Mouse (Mus musculus) embryonic facial prominence, embryonic 12.5 days (tissue): ENCODE results near the gene Grin2c. TPM values are rescaled to one million over a fixed set of nuclear protein-coding genes. Genes with fewer than 3 reads are reported as not detected.

ENCODE experiments used
- ATAC-seq: fragments of 200-750 bp; cut with Nextera tagmentation; 2 replicates; pipeline ENCODE4 v1.8.0; 2017; ENCODE audit not compliant: insufficient number of reproducible peaks, insufficient read depth, low FRiP score, low TSS enrichment
- H3K27ac ChIP-seq: fragments of 300-500 bp; sonication (generic); 2 replicates; pipeline ENCODE4 v1.5.1; 2016; ENCODE audit warnings: mild to moderate bottlenecking
- H3K27me3 ChIP-seq: fragments of 300-500 bp; sonication (generic); 2 replicates; pipeline ENCODE4 v1.6.1; 2016; ENCODE audit warnings: mild to moderate bottlenecking, moderate library complexity
- H3K36me3 ChIP-seq: fragments of 300-500 bp; sonication (generic); 2 replicates; pipeline ENCODE4 v1.6.1; 2016; ENCODE audit warnings: mild to moderate bottlenecking
- H3K4me1 ChIP-seq: fragments of 300-500 bp; sonication (generic); 2 replicates; pipeline ENCODE4 v1.6.1; 2016
- H3K4me2 ChIP-seq: fragments of 300-500 bp; sonication (generic); replicated peaks from 2 replicates; pipeline ENCODE4 v1.6.1; 2016; ENCODE audit warnings: mild to moderate bottlenecking, moderate library complexity
- H3K4me3 ChIP-seq: fragments of 300-500 bp; sonication (generic); 2 replicates; pipeline ENCODE4 v1.5.1; 2016; ENCODE audit warnings: mild to moderate bottlenecking
- H3K9ac ChIP-seq: fragments of 300-500 bp; sonication (generic); 2 replicates; pipeline ENCODE4 v1.6.1; 2016; ENCODE audit warnings: mild to moderate bottlenecking, moderate library complexity
- H3K9me3 ChIP-seq: fragments of 300-500 bp; sonication (generic); 2 replicates; pipeline ENCODE4 v1.6.1; 2016; ENCODE audit warnings: mild to moderate bottlenecking, moderate library complexity
- WGBS: fragments of 180-500 bp; shearing (Covaris S2); methylation state at CpG from one replicate; pipeline ENCODE4 v1.1.7; 2016; 5-methylcytosine and 5-hydroxymethylcytosine counted together
- polyA plus RNA-seq: library from polyadenylated mRNA; unstranded; fragments of >200 nt; fragmentation: Nextera tagmentation; extraction: Ambion mirVana; gene quantifications from 2 replicates; pipeline ENCODE4 v1.2.1, GENCODE M21; 2016

Grin2c gene
- polyA plus RNA-seq, 1 experiment from 2014 or later: 0.06 TPM

DNA sequence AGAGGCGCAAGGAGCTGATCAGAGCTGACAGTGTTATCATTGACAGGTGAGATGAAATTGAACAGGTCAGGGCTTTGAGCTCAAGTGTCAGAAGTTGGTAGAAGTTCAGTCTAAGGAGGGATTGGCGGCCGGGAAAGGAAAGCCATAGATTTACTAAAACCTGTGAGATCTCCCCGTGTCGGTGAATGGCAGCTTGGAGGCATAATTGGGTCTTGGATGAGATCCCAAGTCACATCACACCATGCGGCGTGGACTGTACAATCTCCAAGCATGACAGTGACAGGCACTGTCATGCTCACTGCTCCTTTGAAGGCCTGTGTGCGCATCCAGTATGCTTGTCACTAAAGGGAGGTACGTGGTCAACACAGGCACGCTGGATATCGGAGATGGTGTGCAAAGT is 4.1 kb downstream of the Grin2c start:
- no peak overlapping the region for H3K4me2 ChIP-seq
- H3K27ac ChIP-seq: no peak overlapping the region
- peaks cover 24% of the 10 kb centered on the region for H3K4me1 ChIP-seq
- ATAC-seq: no peak
- H3K4me3 ChIP-seq: no peak overlapping the region
- no peaks in the 10 kb centered on the region for H3K36me3 ChIP-seq
- H3K9me3 ChIP-seq: 0 out of 2 replicates have a peak, but pooled peaks cover 2% of the 10 kb centered on the region
- WGBS: 83% methylated on average over 11 of the region's 11 CpGs
- no peak overlapping the region for H3K9ac ChIP-seq
- peaks cover 100% of the 10 kb centered on the region for H3K27me3 ChIP-seq

DNA sequence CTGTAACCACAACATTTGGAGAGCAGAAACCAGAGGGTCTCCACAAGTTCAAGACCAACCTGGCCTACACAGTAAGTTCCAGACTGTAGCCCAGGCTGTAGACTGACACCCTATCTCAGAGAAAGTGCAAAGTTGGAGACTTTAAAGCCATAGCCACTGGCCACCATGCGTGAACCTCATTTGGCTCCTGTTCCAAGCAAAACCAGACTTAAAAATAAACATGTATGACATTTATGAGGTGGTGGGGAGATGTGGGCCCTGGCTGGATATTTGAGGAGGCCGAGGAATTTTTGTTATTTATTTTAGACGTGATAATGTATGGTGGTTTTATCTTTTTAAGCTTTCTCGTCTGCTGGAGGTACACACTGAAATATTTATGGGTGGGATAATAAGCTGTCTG is 7.9 kb downstream of the Grin2c start:
- 67% methylated on average over 4 of the region's 4 CpGs for WGBS
- no peaks in the 10 kb centered on the region for H3K36me3 ChIP-seq
- H3K27ac ChIP-seq: no peak overlapping the region
- peaks cover 98% of the 10 kb centered on the region for H3K27me3 ChIP-seq
- H3K9ac ChIP-seq: no peak overlapping the region
- no peak overlapping the region for H3K4me3 ChIP-seq
- ATAC-seq: no peak
- 0 out of 2 replicates have a peak, but pooled peaks cover 7% of the 10 kb centered on the region for H3K4me1 ChIP-seq
- no peak overlapping the region for H3K4me2 ChIP-seq
- H3K9me3 ChIP-seq: 0 out of 2 replicates have a peak, but pooled peaks cover 2% of the 10 kb centered on the region

DNA sequence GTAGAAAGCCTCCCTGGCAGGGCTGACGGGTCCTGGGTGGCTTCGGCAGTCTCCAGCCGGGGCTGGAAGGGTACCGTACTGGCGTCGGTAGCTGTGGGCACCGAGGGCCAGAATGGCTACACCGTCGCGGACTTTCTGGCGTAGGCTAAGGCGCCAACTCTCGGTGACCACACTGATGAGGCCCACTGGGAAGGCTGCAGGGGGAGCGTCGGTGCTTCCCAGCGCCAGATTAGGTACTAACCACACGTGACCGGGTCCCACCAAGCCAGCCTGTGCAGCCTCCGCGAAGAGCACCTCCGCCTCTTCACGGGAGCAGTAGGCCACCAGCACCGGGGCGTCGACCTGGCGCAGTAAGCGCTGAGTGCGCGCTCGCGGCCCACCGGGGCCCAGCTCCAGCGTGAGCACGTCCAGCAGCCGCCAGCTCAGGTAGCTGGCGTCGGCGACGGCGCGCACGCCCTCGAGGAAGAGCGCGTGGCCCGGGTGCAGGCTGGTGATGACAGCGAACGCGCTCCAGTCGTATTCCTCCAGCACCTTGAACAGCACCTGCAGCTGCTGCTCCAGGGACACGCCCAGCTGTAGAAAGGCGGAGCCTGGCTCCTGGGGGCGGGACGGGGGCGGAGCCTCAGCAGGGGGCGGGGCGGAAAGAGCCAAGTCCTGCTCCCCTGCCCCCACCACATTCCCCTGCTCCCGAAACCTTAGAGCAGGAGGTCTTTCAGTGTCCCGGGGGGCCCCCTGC is 9.1 kb downstream of the Grin2c start:
- Histone ChIP-seq H3K4me2 (peak overlapping the region; percentile 41), H3K27ac (no peak overlapping the region), H3K4me1 (0 out of 2 replicates have a peak, but pooled peaks cover 7% of the 10 kb centered on the region), H3K9ac (no peak overlapping the region), H3K4me3 (peak overlapping the region; percentile 18; the same call in 1 of the 2 replicates), H3K27me3 (peaks cover 97% of the 10 kb centered on the region), H3K36me3 (no peaks in the 10 kb centered on the region), H3K9me3 (0 out of 2 replicates have a peak, but pooled peaks cover 2% of the 10 kb centered on the region)
- WGBS: 15% methylated on average over 59 of the region's 59 CpGs
- no peak for ATAC-seq

DNA sequence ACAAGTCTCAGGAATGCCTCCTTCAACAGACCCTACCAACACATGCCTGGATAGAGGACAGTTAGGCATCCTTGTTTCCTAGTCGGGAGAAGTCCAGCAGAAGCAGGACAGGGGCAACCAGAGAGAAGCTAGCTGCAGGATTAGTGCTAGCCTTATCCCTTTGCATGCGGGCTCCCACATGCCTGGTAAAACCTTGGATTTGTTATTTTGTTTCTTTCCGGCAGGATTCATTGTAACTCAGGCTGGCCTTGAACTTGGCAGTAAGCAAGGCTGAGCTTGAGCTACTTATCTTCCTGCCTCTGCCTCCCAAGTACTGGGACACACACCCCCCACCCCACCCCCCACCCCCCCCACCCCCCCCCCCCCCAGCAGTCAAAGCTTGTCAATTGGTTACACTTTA is 15.8 kb downstream of the Grin2c start:
- Histone ChIP-seq H3K27ac (no peak overlapping the region), H3K4me3 (no peak overlapping the region), H3K27me3 (peaks cover 95% of the 10 kb centered on the region), H3K4me2 (no peak overlapping the region), H3K9ac (no peak overlapping the region), H3K9me3 (no peaks in the 10 kb centered on the region), H3K36me3 (no peaks in the 10 kb centered on the region), H3K4me1 (peaks cover 10% of the 10 kb centered on the region; the same call in 1 of the 2 replicates)
- no peak for ATAC-seq
- WGBS: 54% methylated on average over 3 of the region's 3 CpGs

DNA sequence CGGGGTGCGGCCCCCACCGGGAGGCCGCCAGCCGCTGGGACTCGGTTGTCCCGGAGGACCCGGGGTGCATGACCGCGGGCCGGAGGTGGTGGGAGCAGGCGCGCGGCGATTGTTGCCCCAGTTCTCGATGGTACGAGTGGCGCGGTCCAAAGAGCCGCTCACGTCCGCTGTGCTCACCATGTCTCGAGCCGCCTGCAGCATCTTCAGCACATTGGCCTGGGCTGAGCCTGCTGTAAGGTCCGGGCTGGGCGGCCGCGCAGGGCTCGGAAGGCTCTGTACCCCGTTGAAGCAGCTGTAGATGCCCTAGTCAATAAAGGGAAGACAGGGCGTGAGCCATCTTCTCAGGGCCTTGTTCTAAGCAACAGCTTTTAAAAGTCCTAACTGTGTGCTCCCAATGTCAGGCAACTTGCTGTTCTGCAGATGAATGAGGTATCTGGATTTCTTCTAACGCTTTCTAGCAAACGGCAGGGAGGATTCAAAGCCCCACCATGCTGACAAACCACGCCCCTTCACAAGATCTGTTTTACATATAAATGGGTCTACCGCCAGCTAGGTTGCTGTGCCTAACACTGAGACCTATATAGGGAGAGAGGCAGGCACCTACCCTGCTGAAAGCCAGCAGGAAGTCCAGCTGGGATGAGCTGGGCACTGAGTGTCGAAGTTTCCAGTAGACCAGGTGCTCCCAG is 16.5 kb downstream of the Grin2c start:
- H3K27me3 ChIP-seq: peaks cover 94% of the 10 kb centered on the region
- no peaks in the 10 kb centered on the region for H3K9me3 ChIP-seq
- H3K27ac ChIP-seq: no peak overlapping the region
- H3K36me3 ChIP-seq: 0 out of 2 replicates have a peak, but pooled peaks cover under 1% of the 10 kb centered on the region
- H3K4me2 ChIP-seq: peak overlapping the region; percentile 76
- H3K4me1 ChIP-seq: peaks cover 10% of the 10 kb centered on the region; the same call in 1 of the 2 replicates
- H3K4me3 ChIP-seq: peak overlapping the region; percentile 40
- WGBS: 2% methylated on average over 35 of the region's 36 CpGs
- peak overlapping the region; percentile 43 for H3K9ac ChIP-seq
- no peak for ATAC-seq

DNA sequence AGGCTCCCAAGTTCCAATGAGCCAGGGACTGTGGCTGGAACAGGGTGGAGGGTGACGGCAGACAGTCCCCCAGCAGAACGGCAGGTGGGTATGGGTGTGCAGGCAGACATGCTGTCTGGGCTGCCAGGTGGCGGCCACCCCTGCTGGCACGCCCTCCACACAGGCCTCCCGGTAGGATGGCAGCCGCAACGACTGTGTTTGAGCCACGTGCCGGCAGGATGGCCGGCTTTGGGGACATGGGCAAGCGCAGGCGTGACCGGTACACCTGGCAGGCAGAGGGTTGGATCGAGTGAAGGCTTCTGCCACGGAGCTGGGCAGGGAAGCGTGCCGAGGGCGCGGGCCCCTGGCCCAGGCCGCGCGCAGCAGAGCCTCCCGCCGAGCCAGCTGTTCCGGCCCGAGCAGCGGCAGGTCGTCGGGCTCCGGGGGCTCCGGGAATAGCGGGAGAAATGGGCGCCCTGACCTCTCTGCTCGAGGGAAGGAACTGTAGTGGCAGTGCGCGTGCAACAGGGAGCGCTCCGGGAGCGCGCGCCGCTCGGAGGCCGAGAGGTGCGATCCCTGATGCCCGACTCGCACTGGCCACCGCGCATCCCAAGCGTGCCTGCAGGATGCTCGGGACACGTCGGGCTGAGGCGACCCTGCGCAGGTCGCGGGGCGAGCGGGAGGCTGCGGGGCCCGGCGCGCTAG is 17.2 kb downstream of the Grin2c start:
- H3K9me3 ChIP-seq: no peaks in the 10 kb centered on the region
- peak overlapping the region; percentile 76 for H3K4me2 ChIP-seq
- H3K4me1 ChIP-seq: peaks cover 10% of the 10 kb centered on the region; the same call in 1 of the 2 replicates
- peak overlapping the region; percentile 43 for H3K9ac ChIP-seq
- peaks cover 87% of the 10 kb centered on the region for H3K27me3 ChIP-seq
- peak overlapping the region; percentile 40 for H3K4me3 ChIP-seq
- no peak overlapping the region for H3K27ac ChIP-seq
- ATAC-seq: no peak
- H3K36me3 ChIP-seq: peaks cover 7% of the 10 kb centered on the region
- WGBS: 2% methylated on average over 61 of the region's 63 CpGs

DNA sequence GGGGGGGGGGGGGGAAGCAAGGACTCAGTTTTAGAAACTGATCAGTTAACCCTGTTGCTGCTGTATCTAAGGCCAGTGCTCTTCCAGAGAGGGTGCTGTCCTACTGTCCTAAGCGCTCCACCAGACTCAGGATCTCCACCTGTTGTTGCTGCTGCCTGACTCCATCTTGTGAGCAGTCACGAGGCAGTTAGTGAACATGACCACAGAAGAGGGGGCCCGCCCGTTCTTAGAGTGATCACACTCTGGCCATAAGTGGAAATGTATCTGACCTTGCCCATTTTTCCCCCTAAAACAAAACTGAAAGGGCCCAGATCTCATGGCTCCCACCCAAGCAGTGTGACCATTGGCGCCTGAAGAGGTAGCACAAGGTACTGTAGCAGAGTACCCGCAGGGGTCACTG is 19.1 kb downstream of the Grin2c start:
- Histone ChIP-seq H3K4me1 (peaks cover 10% of the 10 kb centered on the region; the same call in 1 of the 2 replicates), H3K9ac (no peak overlapping the region), H3K36me3 (peaks cover 19% of the 10 kb centered on the region), H3K4me2 (no peak overlapping the region), H3K27me3 (peaks cover 71% of the 10 kb centered on the region), H3K9me3 (no peaks in the 10 kb centered on the region), H3K4me3 (no peak overlapping the region), H3K27ac (no peak overlapping the region)
- ATAC-seq: no peak
- WGBS: 76% methylated on average over 6 of the region's 6 CpGs

DNA sequence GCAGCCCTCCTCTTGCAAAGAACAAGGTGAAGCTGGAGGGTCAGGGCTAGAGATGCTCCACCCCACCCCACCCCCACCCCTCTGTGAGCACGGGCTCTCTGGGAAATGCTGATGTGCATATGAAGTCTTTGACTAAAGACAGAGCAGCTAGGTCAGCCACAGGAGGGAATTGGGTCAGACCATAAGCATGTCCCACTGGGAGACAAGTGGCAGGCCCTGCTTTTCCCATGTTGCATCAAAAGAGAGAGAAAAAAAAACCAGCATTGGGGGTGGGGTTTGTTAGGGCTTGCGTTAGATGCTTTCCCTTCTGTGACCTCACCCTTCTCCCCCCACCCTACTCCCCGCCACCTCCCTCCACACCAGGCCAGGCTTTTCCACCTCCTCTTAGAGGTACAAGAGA is 19.8 kb downstream of the Grin2c start:
- Histone ChIP-seq H3K27me3 (peaks cover 65% of the 10 kb centered on the region), H3K4me1 (peaks cover 10% of the 10 kb centered on the region; the same call in 1 of the 2 replicates), H3K4me2 (no peak overlapping the region), H3K9ac (no peak overlapping the region), H3K36me3 (peaks cover 19% of the 10 kb centered on the region), H3K27ac (no peak overlapping the region), H3K4me3 (no peak overlapping the region), H3K9me3 (no peaks in the 10 kb centered on the region)
- WGBS: 20% methylated on average over 3 of the region's 3 CpGs
- no peak for ATAC-seq

DNA sequence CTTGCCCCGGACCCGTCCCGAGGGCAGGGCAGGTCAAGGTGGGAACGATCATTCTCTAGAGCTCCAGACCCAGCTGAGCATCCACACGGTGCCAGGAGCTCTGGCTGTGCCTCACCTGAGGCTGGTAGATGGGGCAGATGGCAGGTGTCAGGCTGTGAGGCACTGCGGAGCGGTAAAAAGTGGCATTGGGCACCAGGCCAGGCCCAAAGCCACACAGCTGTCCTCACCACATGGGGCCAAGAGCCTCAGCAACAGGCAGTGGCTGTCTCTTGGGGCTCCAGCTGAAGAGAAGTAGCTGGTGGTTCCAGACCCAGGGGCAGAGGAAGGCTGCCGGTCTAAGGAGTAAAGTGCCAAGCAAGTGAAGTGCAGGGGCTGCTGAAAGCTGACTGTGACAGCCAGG is 20.7 kb downstream of the Grin2c start:
- ATAC-seq: no peak
- H3K9me3 ChIP-seq: no peaks in the 10 kb centered on the region
- no peak overlapping the region for H3K27ac ChIP-seq
- no peak overlapping the region for H3K4me3 ChIP-seq
- H3K4me1 ChIP-seq: peaks cover 10% of the 10 kb centered on the region; the same call in 1 of the 2 replicates
- WGBS: 75% methylated on average over 8 of the region's 8 CpGs
- no peak overlapping the region for H3K4me2 ChIP-seq
- no peak overlapping the region for H3K9ac ChIP-seq
- peaks cover 19% of the 10 kb centered on the region for H3K36me3 ChIP-seq
- H3K27me3 ChIP-seq: peaks cover 57% of the 10 kb centered on the region

DNA sequence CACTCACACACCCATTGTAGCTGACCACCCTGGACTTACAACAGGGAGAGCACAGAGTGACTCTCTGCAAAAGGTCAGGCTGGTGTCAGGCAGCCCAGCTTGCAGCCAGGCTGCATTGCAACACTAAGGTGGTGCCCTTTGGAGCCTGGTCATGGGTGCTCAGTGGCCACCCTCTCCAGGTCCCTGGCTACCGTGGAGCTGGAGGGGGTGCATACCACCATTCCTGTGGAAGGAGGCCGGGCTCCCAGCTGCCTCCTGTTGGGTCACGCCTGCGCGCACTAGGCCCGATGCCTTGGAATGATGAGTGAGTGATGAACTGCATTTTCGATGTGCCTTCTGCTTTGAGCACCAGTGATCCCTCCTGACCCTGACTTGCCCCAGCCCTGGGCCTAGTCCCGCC is 22.2 kb downstream of the Grin2c start:
- H3K4me2 ChIP-seq: no peak overlapping the region
- H3K9ac ChIP-seq: no peak overlapping the region
- H3K36me3 ChIP-seq: peaks cover 19% of the 10 kb centered on the region
- no peak for ATAC-seq
- H3K9me3 ChIP-seq: no peaks in the 10 kb centered on the region
- WGBS: 92% methylated on average over 8 of the region's 8 CpGs
- H3K4me1 ChIP-seq: 0 out of 2 replicates have a peak, but pooled peaks cover 3% of the 10 kb centered on the region
- H3K27ac ChIP-seq: no peak overlapping the region
- peaks cover 41% of the 10 kb centered on the region for H3K27me3 ChIP-seq
- no peak overlapping the region for H3K4me3 ChIP-seq

DNA sequence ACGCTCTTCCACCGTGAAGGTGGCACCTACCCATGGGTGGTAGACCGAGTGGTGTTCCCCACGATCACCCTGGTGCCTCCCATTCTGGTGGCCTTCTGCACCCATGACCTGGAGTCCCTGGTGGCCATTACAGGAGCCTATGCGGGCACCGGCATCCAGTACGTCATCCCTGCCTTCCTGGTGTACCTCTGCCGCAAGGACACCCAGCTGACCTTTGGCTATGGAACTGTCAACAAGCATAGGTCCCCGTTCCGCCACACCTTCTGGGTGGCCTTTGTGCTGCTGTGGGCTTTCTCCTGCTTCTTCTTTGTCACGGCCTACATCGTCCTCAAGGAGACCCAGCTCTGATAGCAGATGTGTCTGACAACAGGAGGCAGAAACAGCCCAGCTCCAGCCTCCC is 23.3 kb downstream of the Grin2c start:
- WGBS: 89% methylated on average over 12 of the region's 12 CpGs
- Histone ChIP-seq H3K36me3 (peaks cover 19% of the 10 kb centered on the region), H3K4me2 (no peak overlapping the region), H3K9me3 (no peaks in the 10 kb centered on the region), H3K27ac (no peak overlapping the region), H3K4me1 (no peaks in the 10 kb centered on the region), H3K27me3 (peaks cover 31% of the 10 kb centered on the region), H3K4me3 (no peak overlapping the region), H3K9ac (no peak overlapping the region)
- no peak for ATAC-seq
